Mouse (Mus musculus) liver, postnatal 0 days (tissue): ENCODE results near the gene Rps27. TPM values are rescaled to one million over a fixed set of nuclear protein-coding genes. Genes with fewer than 3 reads are reported as not detected.

Experiments used
- ATAC-seq: fragments of 200-750 bp; cut with Nextera tagmentation; 2 replicates; pipeline ENCODE4 v1.8.0; 2017; ENCODE audit warnings: mild to moderate bottlenecking, moderate library complexity
- DNase-seq: peaks from one replicate; pipeline ENCODE4 v3.0.0-alpha.2; 2016
- H3K27ac ChIP-seq: fragments of 300-500 bp; sonication (generic); 2 replicates; pipeline ENCODE4 v1.5.1; 2014; ENCODE audit warnings: antibody characterized with exemption, moderate library complexity, mild to moderate bottlenecking, low read depth
- H3K27me3 ChIP-seq: fragments of 300-500 bp; sonication (generic); 2 replicates; pipeline ENCODE4 v1.6.1; 2014; ENCODE audit warnings: low read length, control low read depth, mixed read lengths; ENCODE audit not compliant: insufficient read depth
- H3K36me3 ChIP-seq: fragments of 300-500 bp; sonication (generic); replicated peaks from 2 replicates; pipeline ENCODE4 v1.6.1; 2014; ENCODE audit warnings: mild to moderate bottlenecking, control low read depth, low read length, moderate library complexity, mixed read lengths; ENCODE audit not compliant: insufficient read depth
- H3K4me1 ChIP-seq: fragments of 300-500 bp; sonication (generic); 2 replicates; pipeline ENCODE4 v1.6.1; 2014; ENCODE audit warnings: antibody characterized with exemption, mild to moderate bottlenecking, control low read depth; ENCODE audit not compliant: insufficient read depth
- H3K4me2 ChIP-seq: fragments of 300-500 bp; sonication (generic); 2 replicates; pipeline ENCODE4 v1.6.1; 2014; ENCODE audit warnings: low read depth, mild to moderate bottlenecking, low read length, moderate library complexity, mixed read lengths
- H3K4me3 ChIP-seq: fragments of 300-500 bp; sonication (generic); 2 replicates; pipeline ENCODE4 v1.5.1; 2014; ENCODE audit warnings: low read depth, low read length
- H3K9ac ChIP-seq: fragments of 300-500 bp; sonication (generic); replicated peaks from 2 replicates; pipeline ENCODE4 v1.6.1; 2014; ENCODE audit warnings: mild to moderate bottlenecking, moderate library complexity
- H3K9me3 ChIP-seq: fragments of 300-500 bp; sonication (generic); 2 replicates; pipeline ENCODE4 v1.6.1; 2016; ENCODE audit warnings: mild to moderate bottlenecking, control low read depth, low read length, mixed read lengths
- CTCF ChIP-seq: sonication (generic); IDR thresholded peaks from 2 replicates; pipeline ENCODE4 v1.5.1; 2016; ENCODE audit warnings: antibody characterized with exemption, low read depth
- EP300 ChIP-seq: IDR thresholded peaks from 2 replicates; pipeline ENCODE4 v1.6.1; 2016; ENCODE audit warnings: antibody characterized with exemption, low read depth, mild to moderate bottlenecking
- WGBS: fragments of 180-500 bp; shearing (Covaris S2); extraction: QIAGEN DNeasy Blood & Tissue Kit; methylation state at CpG from one replicate; pipeline ENCODE4 v1.1.7; 2014; ENCODE audit not compliant: insufficient replicate concordance; 5-methylcytosine and 5-hydroxymethylcytosine counted together
- polyA plus RNA-seq: library from polyadenylated mRNA; unstranded; fragments of >200 nt; fragmentation: Nextera tagmentation; extraction: Ambion mirVana; gene quantifications from 2 replicates; pipeline ENCODE4 v1.2.1, GENCODE M21; 2015

The Rps27 gene
- polyA plus RNA-seq, 1 experiment from 2014 or later: 821 TPM

DNA sequence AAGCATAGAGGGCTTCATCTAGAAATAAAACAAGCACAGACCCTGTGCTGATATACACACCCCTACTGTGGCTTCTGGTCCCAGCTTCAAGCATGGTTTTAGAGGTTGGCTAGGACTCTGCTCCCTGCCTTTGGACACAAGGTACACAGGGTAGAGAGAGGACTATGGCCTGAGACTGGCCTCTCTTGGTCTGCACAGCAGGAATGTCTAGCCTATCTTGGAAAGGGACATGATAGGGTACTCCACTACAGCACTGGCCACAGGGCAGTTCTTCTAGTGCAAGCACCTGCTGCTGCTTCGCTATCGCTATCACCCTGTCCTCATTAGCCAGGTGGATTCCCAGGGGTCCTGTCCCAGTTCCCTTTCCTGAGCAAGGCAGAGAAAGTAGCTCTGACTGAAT is 27.8 kb upstream of the Rps27 start:
- 85% methylated on average over 2 of the region's 2 CpGs for WGBS
- no peak overlapping the region for H3K27ac ChIP-seq
- ATAC-seq (no peak), DNase-seq (no peak)
- no peak overlapping the region for H3K9ac ChIP-seq
- no peaks in the 10 kb centered on the region for H3K27me3 ChIP-seq
- peaks cover 24% of the 10 kb centered on the region for H3K4me1 ChIP-seq
- no peaks in the 10 kb centered on the region for H3K9me3 ChIP-seq
- TF ChIP-seq EP300 (no peak), CTCF (no peak)
- H3K36me3 ChIP-seq: no peaks in the 10 kb centered on the region; the same call in 1 of the 2 replicates
- no peak overlapping the region for H3K4me2 ChIP-seq
- H3K4me3 ChIP-seq: no peak overlapping the region

- H3K4me2 ChIP-seq: peak within 1 kb of the TSS; percentile 78
- under 1% methylated on average over 61 of the region's 61 CpGs for WGBS
- peak; percentile 12; the same call in 1 of the 2 replicates for TF ChIP-seq CTCF
- no peak for TF ChIP-seq EP300
- peak within 1 kb of the TSS; percentile 92 for H3K27ac ChIP-seq
- H3K27me3 ChIP-seq: no peaks in the 10 kb centered on the region
- H3K36me3 ChIP-seq: peaks cover 20% of the 10 kb centered on the region
- peak within 1 kb of the TSS; percentile 80 for H3K9ac ChIP-seq
- ATAC-seq (peak; percentile 98), DNase-seq (peak; percentile 91)
- peaks cover 15% of the 10 kb centered on the region; the same call in 1 of the 2 replicates for H3K4me1 ChIP-seq
- peak within 1 kb of the TSS; percentile 65 for H3K4me3 ChIP-seq
- peaks cover 3% of the 10 kb centered on the region; the same call in 1 of the 2 replicates for H3K9me3 ChIP-seq
Observed at GRCm38 (mm10) chr3:90231507-90232333, 18.3 kb upstream of the Rps27 start, which contains the start of gene Jtb. Gene Jtb, plus strand, starts transcription at chr3:90231597.

DNA sequence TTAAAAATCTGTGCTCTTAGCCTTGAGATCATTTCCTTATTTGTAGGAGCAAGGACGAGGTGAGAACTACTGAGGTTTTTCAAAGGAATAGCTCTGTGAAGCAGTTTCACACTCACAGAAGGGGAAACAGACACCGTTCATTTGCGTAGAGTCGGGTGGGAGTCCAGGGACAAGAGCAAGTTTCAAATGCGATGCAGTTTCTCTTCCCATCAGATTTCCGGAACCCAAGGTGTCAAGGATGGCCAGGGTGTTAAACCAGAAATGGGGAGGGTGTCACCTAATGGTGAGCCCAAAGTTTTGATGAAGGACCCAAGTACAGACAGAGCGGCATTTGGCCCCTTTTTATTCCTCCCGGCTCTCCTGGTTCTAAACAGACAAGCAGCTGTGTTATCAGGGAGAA is 17.6 kb upstream of the Rps27 start:
- Histone ChIP-seq H3K27ac (peak overlapping the region; percentile 92), H3K4me3 (peak overlapping the region; percentile 65), H3K4me2 (peak overlapping the region; percentile 78), H3K4me1 (peaks cover 15% of the 10 kb centered on the region; the same call in 1 of the 2 replicates), H3K9me3 (peaks cover 3% of the 10 kb centered on the region; the same call in 1 of the 2 replicates), H3K27me3 (no peaks in the 10 kb centered on the region), H3K9ac (peak overlapping the region; percentile 80; the same call in 1 of the 2 replicates), H3K36me3 (peaks cover 20% of the 10 kb centered on the region)
- whole genome bisulfite sequencing: 10% methylated on average over 8 of the region's 8 CpGs
- TF ChIP-seq CTCF (no peak), EP300 (no peak)
- ATAC-seq (no peak), DNase-seq (no peak)

DNA sequence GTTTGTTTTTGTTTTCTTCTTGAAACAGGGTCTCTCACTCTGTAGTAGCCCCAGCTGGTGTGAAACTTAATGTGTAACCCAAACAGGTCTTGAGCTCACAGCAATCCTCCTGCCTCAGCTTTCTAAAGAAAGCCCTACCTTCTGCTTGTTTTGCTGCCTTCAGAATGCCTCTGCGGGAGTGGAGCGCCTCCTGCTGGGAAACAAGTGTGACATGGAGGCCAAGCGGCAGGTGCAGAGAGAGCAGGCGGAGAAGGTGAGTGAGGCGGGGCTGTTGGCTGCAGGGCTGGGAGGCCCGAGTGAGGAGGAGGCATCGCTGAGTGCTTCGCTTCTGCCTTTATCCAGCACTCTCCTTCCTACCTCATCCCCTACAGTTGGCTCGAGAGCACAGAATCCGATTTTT is 10.9 kb upstream of the Rps27 start:
- no peak overlapping the region for H3K27ac ChIP-seq
- H3K27me3 ChIP-seq: no peaks in the 10 kb centered on the region
- peaks cover 17% of the 10 kb centered on the region for H3K4me1 ChIP-seq
- no peak overlapping the region for H3K9ac ChIP-seq
- WGBS: 78% methylated on average over 10 of the region's 10 CpGs
- no peak for TF ChIP-seq EP300
- peak; percentile 34; the same call in 1 of the 2 replicates for TF ChIP-seq CTCF
- no peak overlapping the region for H3K4me2 ChIP-seq
- H3K9me3 ChIP-seq: peaks cover 3% of the 10 kb centered on the region; the same call in 1 of the 2 replicates
- H3K4me3 ChIP-seq: no peak overlapping the region
- H3K36me3 ChIP-seq: no peaks in the 10 kb centered on the region
- ATAC-seq (no peak), DNase-seq (no peak)

DNA sequence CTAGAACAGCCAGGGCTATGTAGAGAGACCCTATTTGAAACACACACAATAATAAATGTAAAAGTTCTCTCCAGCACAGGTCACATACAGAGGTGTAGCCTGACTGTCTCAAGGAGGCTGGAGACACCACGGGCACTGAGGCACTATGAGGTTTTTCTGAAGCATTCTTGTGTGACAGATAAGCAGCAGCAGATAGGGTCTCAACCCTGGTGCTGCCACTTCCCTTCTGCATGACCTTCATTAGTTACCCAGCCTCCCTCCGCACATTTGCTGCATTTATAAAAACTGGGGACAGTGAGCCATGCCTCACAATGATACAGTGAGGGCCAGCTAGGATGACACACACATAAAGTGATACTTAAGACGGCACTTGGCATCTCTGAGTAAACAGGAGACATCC is 9.5 kb upstream of the Rps27 start:
- Histone ChIP-seq H3K4me2 (no peak overlapping the region), H3K27me3 (no peaks in the 10 kb centered on the region), H3K36me3 (no peaks in the 10 kb centered on the region), H3K9me3 (no peaks in the 10 kb centered on the region), H3K4me1 (peaks cover 17% of the 10 kb centered on the region), H3K4me3 (no peak overlapping the region), H3K27ac (no peak overlapping the region), H3K9ac (no peak overlapping the region)
- WGBS: 40% methylated on average over 3 of the region's 3 CpGs
- no peak for TF ChIP-seq CTCF
- TF ChIP-seq EP300: no peak
- no peak for ATAC-seq
- no peak for DNase-seq

GRCm38 (mm10) chr3:90222455-90222854 is 9.0 kb upstream of the Rps27 start:
- Histone ChIP-seq H3K4me3 (no peak overlapping the region), H3K4me2 (no peak overlapping the region), H3K4me1 (peaks cover 17% of the 10 kb centered on the region), H3K27ac (no peak overlapping the region), H3K36me3 (no peaks in the 10 kb centered on the region), H3K9ac (no peak overlapping the region), H3K9me3 (no peaks in the 10 kb centered on the region), H3K27me3 (no peaks in the 10 kb centered on the region)
- DNase-seq (no peak), ATAC-seq (no peak)
- 68% methylated on average over 4 of the region's 4 CpGs for WGBS
- TF ChIP-seq CTCF (no peak), EP300 (no peak)
